Mouse (Mus musculus): ENCODE results near the gene Olfr923. TPM values are rescaled to one million over a fixed set of nuclear protein-coding genes. Genes with fewer than 3 reads are reported as not detected.
"Not testable (repeated sequence)": the region's sequence is repeated elsewhere in the genome, so short reads cannot be mapped to it uniquely, and the experiment has no call there.

The Olfr923 gene
- polyA plus RNA-seq (2012; rRNA removed), result not detected in 2 replicates

GRCm38 (mm10) chr9:38826245-38826644 lies at the start of gene Olfr923:
Olfr923 (plus strand) TSS chr9:38826545.
- TF ChIP-seq CTCF (IDR thresholded peaks at IDR 0.05; ENCODE audit: borderline replicate concordance, extremely low read depth, insufficient read depth, insufficient read length), result no peak
- no peak for TF ChIP-seq POLR2A (IDR thresholded peaks at IDR 0.05; ENCODE audit: borderline replicate concordance, extremely low read depth, insufficient read depth, insufficient read length, poor library complexity, severe bottlenecking)
- DNase-seq (ENCODE audit: low read depth), result no peak

- no peak for DNase-seq (ENCODE audit: low read depth)
- TF ChIP-seq CTCF (IDR thresholded peaks at IDR 0.05; ENCODE audit: borderline replicate concordance, extremely low read depth, insufficient read depth, insufficient read length) (no peak), POLR2A (IDR thresholded peaks at IDR 0.05; ENCODE audit: borderline replicate concordance, extremely low read depth, insufficient read depth, insufficient read length, poor library complexity, severe bottlenecking) (no peak)
Measured at GRCm38 (mm10) chr9:38792689-38793088, 33.7 kb upstream of the Olfr923 start.

DNA sequence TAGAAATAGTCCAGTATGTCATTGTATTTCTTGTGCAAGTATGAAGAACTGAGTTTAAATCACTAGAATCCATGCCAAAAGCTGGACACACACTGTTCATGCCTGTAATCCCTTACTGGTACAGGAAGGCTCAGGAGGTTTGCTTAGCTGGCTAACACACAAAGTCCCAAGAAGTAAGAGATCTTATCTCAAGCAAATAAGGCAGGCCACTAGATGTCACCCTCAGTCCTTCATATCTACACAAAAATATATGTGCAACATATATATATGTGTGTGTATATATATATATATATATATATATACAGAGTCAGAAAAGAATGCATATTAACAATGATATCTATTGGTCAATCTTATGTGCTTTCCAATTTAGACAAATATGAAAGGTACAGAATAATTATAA lies 20.6 kb upstream of the Olfr923 start:
- peak; percentile 56 for DNase-seq (ENCODE audit: low read depth)
- no peak for TF ChIP-seq CTCF (IDR thresholded peaks at IDR 0.05; ENCODE audit: borderline replicate concordance, extremely low read depth, insufficient read depth, insufficient read length)
- TF ChIP-seq POLR2A (IDR thresholded peaks at IDR 0.05; ENCODE audit: borderline replicate concordance, extremely low read depth, insufficient read depth, insufficient read length, poor library complexity, severe bottlenecking), result no peak

GRCm38 (mm10) chr9:38814314-38814713 lies 12.0 kb upstream of the Olfr923 start, which contains the start of gene Olfr922:
Olfr922 (plus strand) TSS chr9:38814614.
- TF ChIP-seq POLR2A (IDR thresholded peaks at IDR 0.05; ENCODE audit: borderline replicate concordance, extremely low read depth, insufficient read depth, insufficient read length, poor library complexity, severe bottlenecking) (no peak), CTCF (IDR thresholded peaks at IDR 0.05; ENCODE audit: borderline replicate concordance, extremely low read depth, insufficient read depth, insufficient read length) (no peak)
- no peak for DNase-seq (ENCODE audit: low read depth)

GRCm38 (mm10) chr9:38815458-38815986 lies 10.8 kb upstream of the Olfr923 start:
- TF ChIP-seq CTCF (IDR thresholded peaks at IDR 0.05; ENCODE audit: borderline replicate concordance, extremely low read depth, insufficient read depth, insufficient read length), result no peak
- TF ChIP-seq POLR2A (IDR thresholded peaks at IDR 0.05; ENCODE audit: borderline replicate concordance, extremely low read depth, insufficient read depth, insufficient read length, poor library complexity, severe bottlenecking), result no peak
- DNase-seq (ENCODE audit: low read depth), result no peak

GRCm38 (mm10) chr9:38833027-38833426 lies 6.7 kb downstream of the Olfr923 start:
- DNase-seq (ENCODE audit: low read depth), result no peak
- no peak for TF ChIP-seq POLR2A (IDR thresholded peaks at IDR 0.05; ENCODE audit: borderline replicate concordance, extremely low read depth, insufficient read depth, insufficient read length, poor library complexity, severe bottlenecking)
- no peak for TF ChIP-seq CTCF (IDR thresholded peaks at IDR 0.05; ENCODE audit: borderline replicate concordance, extremely low read depth, insufficient read depth, insufficient read length)

- no peak for DNase-seq (ENCODE audit: low read depth)
- TF ChIP-seq POLR2A (IDR thresholded peaks at IDR 0.05; ENCODE audit: borderline replicate concordance, extremely low read depth, insufficient read depth, insufficient read length, poor library complexity, severe bottlenecking) (no peak), CTCF (IDR thresholded peaks at IDR 0.05; ENCODE audit: borderline replicate concordance, extremely low read depth, insufficient read depth, insufficient read length) (no peak)
Measured at GRCm38 (mm10) chr9:38844149-38844548, 17.8 kb downstream of the Olfr923 start, which contains the start of gene Olfr924. Olfr924 (plus strand) TSS chr9:38844449.

GRCm38 (mm10) chr9:38854760-38855159 lies 28.4 kb downstream of the Olfr923 start, which contains the start of gene Olfr26:
Olfr26 (plus strand) TSS chr9:38855060.
- no peak for TF ChIP-seq POLR2A (IDR thresholded peaks at IDR 0.05; ENCODE audit: borderline replicate concordance, extremely low read depth, insufficient read depth, insufficient read length, poor library complexity, severe bottlenecking)
- TF ChIP-seq CTCF (IDR thresholded peaks at IDR 0.05; ENCODE audit: borderline replicate concordance, extremely low read depth, insufficient read depth, insufficient read length), result no peak
- DNase-seq (ENCODE audit: low read depth), result no peak

DNA sequence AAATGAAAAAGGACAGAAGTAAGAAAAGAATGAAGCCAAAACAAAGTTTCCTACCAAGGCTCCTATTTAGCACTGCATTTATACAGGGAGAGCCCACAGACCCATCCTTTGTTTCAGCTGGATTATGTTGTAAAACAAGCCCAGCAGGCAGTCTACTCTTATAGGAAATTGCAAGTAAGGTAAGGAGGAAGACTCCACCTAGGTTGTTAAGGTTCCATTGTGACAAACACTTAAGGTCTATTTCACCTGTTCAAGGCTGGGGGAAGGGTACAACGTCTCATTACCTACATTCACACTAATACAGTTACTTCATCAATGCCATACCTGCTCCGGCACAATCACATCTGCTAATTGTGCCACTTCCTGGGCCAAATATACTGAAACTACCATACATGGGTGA lies 48.5 kb downstream of the Olfr923 start:
- DNase-seq (ENCODE audit: low read depth), result not testable (repeated sequence)

DNA sequence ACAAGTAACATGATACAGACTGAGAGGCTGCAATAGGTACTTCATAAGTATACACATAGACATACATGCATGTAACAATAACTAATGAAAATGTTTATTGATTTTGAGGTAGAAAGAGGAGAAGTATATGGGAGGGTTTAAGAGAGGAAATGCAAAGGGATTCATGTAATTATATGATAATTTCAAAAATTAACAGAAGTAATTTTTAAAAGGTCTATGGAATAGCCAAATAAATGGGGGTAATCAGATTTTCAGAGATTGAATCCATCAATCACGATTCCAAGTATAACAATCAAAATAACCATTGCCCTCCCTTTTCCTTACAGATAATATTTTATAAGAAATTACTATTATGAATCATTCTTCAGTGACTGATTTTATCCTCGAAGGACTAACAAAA lies 50.5 kb downstream of the Olfr923 start, which contains the start of gene Olfr926:
Olfr926 (plus strand) TSS at position 301 of the 400 bp plus-strand sequence.
- TF ChIP-seq CTCF (IDR thresholded peaks at IDR 0.05; ENCODE audit: borderline replicate concordance, extremely low read depth, insufficient read depth, insufficient read length) (no peak), POLR2A (IDR thresholded peaks at IDR 0.05; ENCODE audit: borderline replicate concordance, extremely low read depth, insufficient read depth, insufficient read length, poor library complexity, severe bottlenecking) (no peak)
- DNase-seq (ENCODE audit: low read depth), result no peak

Other genes with a start within 250 kb of the Olfr923 start
- gene Olfr912, start 246.4 kb upstream of the Olfr923 start, polyA plus RNA-seq (2012; rRNA removed), result 0.01 TPM in 1 of 2 replicates, not detected in the other
- not detected in 2 replicates for gene Olfr913, start 233.8 kb upstream of the Olfr923 start, polyA plus RNA-seq (2012; rRNA removed)
- not detected in 2 replicates for gene Olfr914, start 221.4 kb upstream of the Olfr923 start, polyA plus RNA-seq (2012; rRNA removed)
- not detected in 2 replicates for gene Olfr916, start 166.7 kb upstream of the Olfr923 start, polyA plus RNA-seq (2012; rRNA removed)
- gene Olfr917, start 160.7 kb upstream of the Olfr923 start, polyA plus RNA-seq (2012; rRNA removed), result not detected in 2 replicates
- gene Olfr918, start 151.9 kb upstream of the Olfr923 start, polyA plus RNA-seq (2012; rRNA removed), result not detected in 2 replicates
- not detected in 2 replicates for gene Olfr919, start 122.9 kb upstream of the Olfr923 start, polyA plus RNA-seq (2012; rRNA removed)
- gene Vwa5a, start 108.3 kb upstream of the Olfr923 start, polyA plus RNA-seq (2012; rRNA removed), result 5.2 and 6.5 TPM in 2 replicates
- gene Olfr920, start 74.2 kb upstream of the Olfr923 start, polyA plus RNA-seq (2012; rRNA removed), result 0.04 and 0.06 TPM in 2 replicates
- gene Olfr921, start 53.5 kb upstream of the Olfr923 start, polyA plus RNA-seq (2012; rRNA removed), result not detected in 2 replicates
- not detected in 2 replicates for gene Olfr922, start 11.9 kb upstream of the Olfr923 start, polyA plus RNA-seq (2012; rRNA removed)
- not detected in 2 replicates for gene Olfr924, start 17.9 kb downstream of the Olfr923 start, polyA plus RNA-seq (2012; rRNA removed)
- gene Olfr26, start 28.5 kb downstream of the Olfr923 start, polyA plus RNA-seq (2012; rRNA removed), result not detected in 2 replicates
- gene Olfr926, start 50.6 kb downstream of the Olfr923 start, polyA plus RNA-seq (2012; rRNA removed), result not detected in 2 replicates
- gene Olfr930, start 103.3 kb downstream of the Olfr923 start, polyA plus RNA-seq (2012; rRNA removed), result not detected in 2 replicates
- not detected in 2 replicates for gene Olfr933, start 145.8 kb downstream of the Olfr923 start, polyA plus RNA-seq (2012; rRNA removed)
- not detected in 2 replicates for gene Olfr934, start 161.8 kb downstream of the Olfr923 start, polyA plus RNA-seq (2012; rRNA removed)
- gene Olfr935, start 173.1 kb downstream of the Olfr923 start, polyA plus RNA-seq (2012; rRNA removed), result not detected in 2 replicates
- not detected in 2 replicates for gene Olfr146, start 196.8 kb downstream of the Olfr923 start, polyA plus RNA-seq (2012; rRNA removed)
- gene Olfr937, start 238.4 kb downstream of the Olfr923 start, polyA plus RNA-seq (2012; rRNA removed), result not detected in 2 replicates